Mouse (Mus musculus): Measurements from ENCODE around the gene Efl1.
"Not testable (repeated sequence)": the region's sequence is repeated elsewhere in the genome, so short reads cannot be mapped to it uniquely, and the experiment has no call there.

The Efl1 gene

DNA sequence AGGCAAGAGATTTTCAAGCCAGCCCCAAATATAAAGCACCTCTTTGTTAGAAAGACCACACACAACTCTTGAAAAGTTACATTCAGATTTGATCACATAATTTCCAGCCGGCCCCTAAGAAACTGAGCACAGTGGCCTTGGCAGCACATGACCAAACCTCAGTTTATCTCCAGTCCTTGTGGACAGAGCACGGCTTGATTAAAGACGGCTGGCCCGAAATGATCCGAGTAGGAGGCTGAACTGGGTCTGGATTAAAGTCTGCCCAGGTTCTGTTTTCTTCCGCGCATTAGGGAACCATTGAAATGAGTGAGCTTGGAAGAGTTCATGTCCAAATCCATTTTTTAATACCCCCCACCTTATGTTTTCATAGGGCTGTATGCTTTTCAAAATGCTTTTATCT, 72.1 kb downstream of the Efl1 start:
- no peak for DNase-seq

DNA sequence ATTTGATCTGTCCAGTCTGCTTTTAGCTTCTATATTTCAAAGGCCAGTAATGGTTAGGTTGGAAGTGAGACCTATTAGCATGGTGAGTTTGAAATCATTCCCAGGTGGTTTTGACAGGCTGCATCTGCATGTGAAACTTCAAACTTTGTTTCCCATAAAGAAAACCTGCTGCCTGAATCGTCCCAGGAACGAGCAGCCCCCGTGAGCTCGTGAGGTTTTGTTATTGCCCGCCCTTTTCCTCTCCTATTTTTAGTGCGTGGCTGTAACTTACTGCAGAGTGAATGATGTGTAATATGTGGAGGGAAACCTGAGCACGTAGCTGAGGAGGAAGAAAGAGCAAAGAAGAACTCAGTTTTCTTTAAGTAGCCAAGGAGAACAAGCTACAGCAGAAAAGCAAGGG, 72.5 kb downstream of the Efl1 start:
- no peak for DNase-seq

GRCm38 (mm10) chr7:82722486-82723123, 74.2 kb downstream of the Efl1 start:
- DNase-seq: no peak

DNA sequence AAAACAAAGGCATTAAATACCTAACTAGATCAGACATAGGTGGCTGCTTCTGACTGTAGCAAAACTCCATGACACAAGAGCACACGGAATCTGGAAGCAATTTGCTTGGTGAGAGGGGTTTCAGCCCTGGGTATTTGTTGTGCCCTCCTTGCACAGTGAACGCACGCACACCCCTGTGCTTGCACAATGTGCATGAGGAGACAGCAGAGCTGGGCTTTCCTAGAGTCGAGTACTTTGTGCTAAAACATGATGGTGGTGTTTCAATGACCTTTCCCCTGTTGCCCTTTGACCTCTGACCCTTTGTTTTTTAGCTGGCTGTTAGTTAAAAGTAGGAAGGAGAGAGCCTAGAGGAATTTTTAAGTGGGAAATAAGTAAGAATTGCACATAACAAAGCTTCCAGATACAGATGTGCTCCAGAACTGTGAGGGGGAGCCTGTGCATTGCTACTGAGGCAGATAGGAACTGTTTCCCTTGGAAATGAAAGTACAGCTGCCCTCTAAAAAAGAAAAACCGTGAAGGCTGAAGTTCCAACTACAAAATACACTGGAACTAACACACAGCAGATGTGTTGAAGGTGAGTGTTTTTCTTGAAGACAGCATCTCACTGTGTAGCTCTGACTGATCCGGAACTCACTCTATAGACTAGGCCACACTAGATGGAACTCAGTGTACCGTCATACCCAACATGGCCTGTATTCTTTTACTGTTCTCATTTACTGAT, 74.9 kb downstream of the Efl1 start:
- DNase-seq: no peak

- DNase-seq: no peak
These were observed 76.1 kb downstream of the Efl1 start for GRCm38 (mm10) chr7:82724491-82724890.

DNA sequence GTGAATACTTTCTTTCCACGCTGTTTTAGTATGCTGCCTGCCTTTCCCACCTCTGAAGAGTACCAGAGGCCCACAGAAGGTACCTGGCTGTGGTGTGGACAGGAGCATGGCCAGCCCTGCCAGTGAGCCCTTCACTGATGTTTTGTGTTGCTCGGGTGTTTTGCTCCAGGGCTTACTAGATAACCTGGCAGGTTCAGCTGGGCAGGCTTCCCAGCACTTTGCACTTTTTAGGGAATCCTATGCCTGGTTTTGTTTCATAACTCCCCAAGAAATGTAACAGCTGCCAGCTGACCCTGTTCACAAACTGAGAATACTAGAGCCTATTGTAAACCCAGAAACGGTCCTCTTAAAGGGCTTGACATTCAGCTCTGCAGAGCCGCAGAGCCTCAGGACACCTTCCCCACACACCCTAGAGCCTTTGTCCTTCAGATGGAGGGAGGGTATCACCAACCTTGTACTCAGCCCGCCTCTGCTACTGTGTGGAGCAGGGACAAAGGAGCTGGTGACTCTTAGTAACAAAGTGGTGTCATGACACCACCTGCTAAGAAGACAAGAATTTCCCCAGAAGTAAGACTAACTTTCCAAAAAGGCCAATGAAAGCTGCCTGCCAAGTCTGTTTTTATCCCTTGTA, 76.7 kb downstream of the Efl1 start:
- no peak for DNase-seq

- no peak for DNase-seq
These were observed 77.5 kb downstream of the Efl1 start for GRCm38 (mm10) chr7:82725741-82726450.

GRCm38 (mm10) chr7:82727066-82727465, 78.7 kb downstream of the Efl1 start:
- no peak for DNase-seq

- not testable (repeated sequence) for DNase-seq
These were observed 80.6 kb downstream of the Efl1 start for GRCm38 (mm10) chr7:82729009-82729408.

DNA sequence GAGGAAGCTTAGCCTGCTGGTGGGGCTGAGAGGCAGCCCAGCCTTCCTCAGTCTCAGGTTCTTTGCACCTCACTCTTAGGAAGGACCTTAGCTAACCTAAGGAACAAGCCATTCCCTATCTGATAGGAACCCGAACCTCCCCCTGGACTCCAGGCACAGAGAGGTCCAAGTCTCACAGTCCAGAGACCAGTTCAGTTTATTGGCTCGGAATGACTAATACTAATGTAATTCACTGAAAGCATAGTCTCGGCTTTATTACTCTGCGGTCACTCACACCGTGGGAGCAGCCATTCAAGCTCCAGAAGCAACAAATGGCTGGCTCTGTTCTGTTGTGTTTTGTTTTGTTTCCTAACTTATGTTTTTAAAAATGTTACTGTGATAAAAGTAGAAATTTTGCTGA, 84.7 kb downstream of the Efl1 start:
- DNase-seq: no peak

DNA sequence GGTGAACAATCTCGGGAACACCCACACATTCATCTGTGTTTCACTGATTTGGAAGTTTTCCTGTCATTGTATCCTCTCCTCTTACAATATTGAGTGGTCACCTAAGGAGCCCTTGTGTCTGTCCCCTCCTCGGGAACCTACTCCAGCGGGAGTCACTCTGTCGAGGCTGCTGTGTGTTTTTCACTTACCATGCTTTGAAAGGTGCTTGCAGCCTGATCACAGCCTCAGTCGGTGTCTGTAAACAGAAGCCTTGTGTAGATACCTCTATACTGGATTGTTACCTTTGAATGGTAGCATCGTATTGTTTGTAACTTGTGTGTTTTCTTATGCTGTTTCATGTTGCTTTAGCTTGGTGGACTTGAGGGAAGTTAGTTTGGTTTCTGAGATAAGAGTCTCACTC, 85.6 kb downstream of the Efl1 start:
- no peak for DNase-seq

GRCm38 (mm10) chr7:82734748-82735600, 86.6 kb downstream of the Efl1 start:
- no peak for DNase-seq

- no peak for DNase-seq
These were observed 94.8 kb downstream of the Efl1 start for GRCm38 (mm10) chr7:82743116-82743765.

GRCm38 (mm10) chr7:82744167-82744715, 95.8 kb downstream of the Efl1 start:
- no peak for DNase-seq

- no peak for DNase-seq
These were observed 100.4 kb downstream of the Efl1 start for GRCm38 (mm10) chr7:82748812-82749211.

GRCm38 (mm10) chr7:82749239-82749638, 100.8 kb downstream of the Efl1 start:
- DNase-seq: no peak

DNA sequence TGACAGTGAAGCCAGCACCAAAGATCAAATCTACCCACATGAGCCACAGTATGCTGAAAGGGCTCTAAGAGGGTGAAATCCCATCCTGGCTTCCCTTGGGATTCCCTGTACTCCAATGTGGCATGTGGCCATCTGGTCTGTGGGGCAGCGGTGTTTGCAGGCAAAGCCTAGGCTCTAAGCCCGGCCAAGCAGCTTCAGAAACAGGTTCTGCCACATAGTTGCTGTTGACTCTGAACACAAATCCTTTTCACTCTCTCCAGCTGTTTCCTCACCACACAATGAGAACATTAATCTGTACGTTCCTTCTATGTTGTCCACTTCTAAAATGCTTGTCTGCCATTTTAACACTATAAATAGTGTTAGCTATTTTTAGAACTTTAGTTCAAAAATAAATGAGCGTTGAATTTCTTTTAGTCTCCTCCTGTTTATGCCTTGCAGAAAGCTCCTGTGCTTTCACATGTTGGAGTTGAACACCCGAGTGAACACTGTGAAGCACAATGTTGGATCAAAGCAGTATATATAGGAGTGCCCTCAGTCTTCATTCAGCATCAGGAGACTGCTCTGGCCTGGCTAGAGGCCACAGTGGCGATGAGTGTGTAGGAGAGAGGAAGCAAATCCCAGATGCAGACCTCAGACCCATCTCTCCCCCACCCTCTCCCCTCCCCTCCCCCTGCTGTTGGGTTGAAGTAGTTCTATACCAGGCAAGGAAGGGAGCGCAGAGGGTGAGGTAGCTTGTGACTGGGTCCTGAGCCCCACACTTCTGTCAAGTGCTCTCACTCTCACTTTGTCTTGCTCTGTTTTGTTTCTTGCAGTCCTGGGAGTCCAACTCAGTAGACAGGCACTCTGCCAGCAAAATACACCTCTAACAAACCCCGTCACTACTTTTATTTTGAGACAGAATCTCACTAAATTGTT, 104.0 kb downstream of the Efl1 start:
- no peak for DNase-seq

- DNase-seq: no peak
These were observed 107.3 kb downstream of the Efl1 start for GRCm38 (mm10) chr7:82755602-82756155.

DNA sequence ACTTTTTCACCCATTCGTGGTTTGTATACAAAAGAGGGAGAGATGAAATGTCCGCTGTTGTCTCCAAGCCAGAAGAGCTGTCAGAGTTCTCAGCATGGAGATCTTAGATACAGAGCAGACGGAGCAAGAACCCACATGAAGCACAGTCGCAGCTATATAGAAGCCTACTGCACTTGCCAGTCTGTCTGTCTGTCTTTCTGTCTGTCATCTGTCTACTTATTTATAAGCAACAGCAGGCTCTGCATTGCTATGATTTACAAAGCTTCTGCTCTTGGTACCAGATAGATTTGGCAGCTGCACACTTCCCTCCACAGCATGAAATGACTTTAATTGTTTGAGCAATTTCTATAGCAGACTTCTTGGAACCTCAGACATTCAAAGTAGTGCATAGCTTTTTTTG, 110.1 kb downstream of the Efl1 start:
- no peak for DNase-seq

- no peak for DNase-seq
These were observed 110.7 kb downstream of the Efl1 start for GRCm38 (mm10) chr7:82759091-82759490.
